Mouse (Mus musculus): ENCODE measurements around the gene Asns.
"Not testable (repeated sequence)": the region's sequence is repeated elsewhere in the genome, so short reads cannot be mapped to it uniquely, and the experiment has no call there.

The Asns gene

GRCm38 (mm10) chr6:7676194-7676901 is 16.7 kb downstream of the Asns start:
- DNase-seq (ENCODE audit: low spot score), result no peak

- no peak for DNase-seq (ENCODE audit: low spot score)
Measured at GRCm38 (mm10) chr6:7672438-7673253, 20.4 kb downstream of the Asns start.

GRCm38 (mm10) chr6:7671429-7671828 is 21.6 kb downstream of the Asns start:
- DNase-seq (ENCODE audit: low spot score), result no peak

GRCm38 (mm10) chr6:7670588-7670987 is 22.5 kb downstream of the Asns start:
- DNase-seq (ENCODE audit: low spot score), result no peak

GRCm38 (mm10) chr6:7669721-7670120 is 23.3 kb downstream of the Asns start:
- no peak for DNase-seq (ENCODE audit: low spot score)

GRCm38 (mm10) chr6:7668332-7668731 is 24.7 kb downstream of the Asns start:
- DNase-seq (ENCODE audit: low spot score), result no peak

GRCm38 (mm10) chr6:7665902-7666301 is 27.2 kb downstream of the Asns start:
- not testable (repeated sequence) for DNase-seq (ENCODE audit: low spot score)

- DNase-seq (ENCODE audit: low spot score), result no peak
Measured at GRCm38 (mm10) chr6:7661455-7661854, 31.6 kb downstream of the Asns start.

GRCm38 (mm10) chr6:7660377-7661080 is 32.5 kb downstream of the Asns start:
- no peak for DNase-seq (ENCODE audit: low spot score)

GRCm38 (mm10) chr6:7656601-7657000 is 36.5 kb downstream of the Asns start:
- no peak for DNase-seq (ENCODE audit: low spot score)

- DNase-seq (ENCODE audit: low spot score), result no peak
Measured at GRCm38 (mm10) chr6:7648458-7648857, 44.6 kb downstream of the Asns start.

All from yolk sac, embryonic 10.5 days (tissue).